Mouse (Mus musculus) R1 (cell line): ENCODE data around the gene Aldh4a1.

Source experiments
- DNase-seq: peaks from one replicate; pipeline ENCODE4 v3.0.0-alpha.2; 2018; ENCODE audit warnings: low read depth, low spot score

The Aldh4a1 gene

GRCm38 (mm10) chr4:139669847-139670246 lies 47.2 kb downstream of the Aldh4a1 start:
- DNase-seq: peak; percentile 81

GRCm38 (mm10) chr4:139675696-139676095 lies 53.0 kb downstream of the Aldh4a1 start:
- DNase-seq: no peak

- DNase-seq: peak; percentile 87
Measured at GRCm38 (mm10) chr4:139683728-139684638, 61.3 kb downstream of the Aldh4a1 start.

GRCm38 (mm10) chr4:139684639-139685017 lies 62.0 kb downstream of the Aldh4a1 start:
- DNase-seq: peak; percentile 85

GRCm38 (mm10) chr4:139688058-139688457 lies 65.4 kb downstream of the Aldh4a1 start:
- no peak for DNase-seq

GRCm38 (mm10) chr4:139689627-139690269 lies 67.1 kb downstream of the Aldh4a1 start:
- DNase-seq: no peak

GRCm38 (mm10) chr4:139693315-139693714 lies 70.6 kb downstream of the Aldh4a1 start:
- DNase-seq: no peak

GRCm38 (mm10) chr4:139697755-139698154 lies 75.1 kb downstream of the Aldh4a1 start:
- DNase-seq: no peak

GRCm38 (mm10) chr4:139698602-139699001 lies 75.9 kb downstream of the Aldh4a1 start:
- DNase-seq: no peak
